Mouse (Mus musculus) E14TG2a.4 (cell line): ENCODE measurements around the gene Cyp1a2.

ENCODE experiments used
- H3K27me3 ChIP-seq: 2 replicates; pipeline ENCODE4 v1.6.1; 2014; ENCODE audit warnings: low read length, control low read depth; ENCODE audit not compliant: insufficient read depth
- H3K36me3 ChIP-seq: 2 replicates; pipeline ENCODE4 v1.6.1; 2014; ENCODE audit warnings: low read length, control low read depth; ENCODE audit not compliant: insufficient read depth
- H3K4me1 ChIP-seq: replicated peaks from 2 replicates; pipeline ENCODE4 v1.6.1; 2014; ENCODE audit warnings: low read depth, low read length, control low read depth
- H3K4me3 ChIP-seq: replicated peaks from 2 replicates; pipeline ENCODE4 v1.5.1; 2014; ENCODE audit warnings: mild to moderate bottlenecking, low read length
- H3K9me3 ChIP-seq: 2 replicates; pipeline ENCODE4 v1.6.1; 2014; ENCODE audit warnings: low read length, control low read depth
- CTCF ChIP-seq: conservative IDR thresholded peaks from 2 replicates; pipeline ENCODE4 v1.5.1; 2014; ENCODE audit warnings: low read length
- NANOG ChIP-seq: IDR thresholded peaks from 2 replicates; pipeline ENCODE4 v1.6.1; 2014; ENCODE audit warnings: borderline replicate concordance, low read length, mixed read lengths
- POU5F1 ChIP-seq: IDR thresholded peaks from 2 replicates; pipeline ENCODE4 v1.6.1; 2014; ENCODE audit warnings: low read length, borderline replicate concordance

Gene Cyp1a2

GRCm38 (mm10) chr9:57639661-57640328 lies 43.7 kb downstream of the Cyp1a2 start:
- Histone ChIP-seq H3K36me3 (peaks cover 10% of the 10 kb centered on the region; the same call in 1 of the 2 replicates), H3K4me3 (peak overlapping the region; percentile 57), H3K4me1 (peaks cover 68% of the 10 kb centered on the region), H3K27me3 (0 out of 2 replicates have a peak, but pooled peaks cover 4% of the 10 kb centered on the region), H3K9me3 (no peaks in the 10 kb centered on the region)
- TF ChIP-seq POU5F1 = no peak
- TF ChIP-seq NANOG = no peak
- TF ChIP-seq CTCF = no peak

DNA sequence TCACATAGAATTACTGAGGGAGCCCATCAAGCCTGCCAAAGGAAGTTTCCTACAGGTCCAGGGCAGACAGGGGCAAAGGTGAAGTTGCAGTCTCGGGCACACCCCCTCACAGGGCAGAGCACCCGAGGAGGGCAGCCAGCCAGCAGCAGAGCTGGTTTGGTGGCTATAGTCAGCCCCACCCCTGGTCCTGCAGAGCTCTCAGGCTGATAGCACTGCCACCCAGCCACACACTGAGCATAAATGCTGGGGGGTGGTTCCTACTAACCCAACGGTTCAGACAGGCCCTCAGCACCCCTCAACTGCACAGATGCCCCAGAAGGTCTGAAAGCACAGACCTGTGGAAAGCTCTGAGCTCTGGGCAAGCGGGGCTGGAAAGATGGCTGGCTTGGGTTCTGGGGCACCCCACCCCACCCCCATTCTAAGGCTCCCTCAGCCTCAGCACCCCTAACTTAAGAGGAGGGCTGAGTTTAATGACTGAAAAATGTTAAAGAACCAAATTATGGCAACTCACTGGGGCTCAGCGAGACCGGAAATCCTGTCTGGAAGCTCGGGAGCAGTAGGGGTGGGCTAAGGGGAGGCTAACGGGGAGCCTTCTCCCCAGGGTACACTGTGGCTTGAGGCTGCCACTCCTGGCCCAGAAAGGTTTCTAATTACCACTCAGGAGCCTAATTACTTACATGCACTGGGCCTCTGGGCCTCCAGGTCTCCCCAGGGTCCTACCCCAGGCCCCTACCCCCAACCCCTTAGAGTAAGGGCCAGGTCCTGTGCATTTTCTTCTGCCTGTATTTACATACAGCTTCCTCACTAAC lies 44.6 kb downstream of the Cyp1a2 start:
- Histone ChIP-seq H3K27me3 (no peaks in the 10 kb centered on the region), H3K9me3 (no peaks in the 10 kb centered on the region), H3K4me3 (no peak overlapping the region), H3K4me1 (peaks cover 61% of the 10 kb centered on the region), H3K36me3 (peaks cover 18% of the 10 kb centered on the region; the same call in 1 of the 2 replicates)
- TF ChIP-seq NANOG (no peak), CTCF (no peak), POU5F1 (no peak)

DNA sequence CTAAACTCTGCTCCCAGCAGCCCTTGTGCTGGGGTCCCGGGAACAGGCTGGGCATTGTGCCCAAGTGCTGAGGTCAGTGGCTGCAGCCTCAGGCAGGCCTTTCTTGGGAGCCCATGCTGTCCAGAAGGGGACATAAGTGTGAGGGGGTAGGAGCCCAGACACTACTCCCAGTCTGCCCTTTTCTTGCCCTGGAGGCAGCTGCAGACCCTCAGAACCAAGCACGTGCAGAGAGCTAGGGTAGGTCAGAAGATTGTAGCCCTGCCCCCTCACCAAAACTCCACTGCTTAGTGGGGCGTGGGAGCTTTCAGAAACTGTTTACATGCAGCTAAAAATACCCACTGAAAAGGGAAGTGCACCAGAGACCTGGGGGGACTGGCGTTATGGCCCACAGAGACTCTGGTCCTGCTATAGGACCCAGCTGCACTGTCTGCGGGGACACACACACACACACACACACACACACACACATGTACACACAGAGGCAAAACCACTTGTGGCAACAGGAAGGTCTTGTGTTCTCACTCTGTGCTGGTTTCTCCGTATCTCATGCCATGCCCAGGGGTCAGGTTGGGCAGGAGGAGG lies 45.7 kb downstream of the Cyp1a2 start:
- Histone ChIP-seq H3K27me3 (no peaks in the 10 kb centered on the region), H3K4me3 (no peak overlapping the region), H3K36me3 (peaks cover 18% of the 10 kb centered on the region; the same call in 1 of the 2 replicates), H3K9me3 (no peaks in the 10 kb centered on the region), H3K4me1 (peaks cover 61% of the 10 kb centered on the region)
- TF ChIP-seq POU5F1 = no peak
- TF ChIP-seq NANOG = no peak

DNA sequence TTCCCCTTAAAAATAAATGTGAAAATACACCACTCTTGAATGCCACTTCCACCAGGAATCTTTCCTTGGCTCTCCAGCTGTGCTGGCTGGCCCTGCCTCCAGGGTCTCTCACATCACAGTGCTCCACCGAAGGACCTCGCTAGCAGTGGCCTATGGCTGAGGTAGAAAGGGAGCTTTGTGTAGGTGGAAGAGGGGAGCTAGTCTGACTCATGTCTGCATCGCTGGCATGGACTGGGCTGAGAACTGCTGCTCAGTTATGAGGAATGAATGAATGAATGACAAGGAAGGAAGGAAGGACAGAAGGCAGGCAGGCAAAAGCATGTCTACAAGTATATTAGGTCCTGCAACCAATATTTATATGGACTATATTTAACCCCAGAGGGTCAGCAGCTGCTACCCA lies 46.2 kb downstream of the Cyp1a2 start:
- no peak overlapping the region for H3K4me3 ChIP-seq
- H3K4me1 ChIP-seq = peaks cover 55% of the 10 kb centered on the region
- H3K27me3 ChIP-seq = no peaks in the 10 kb centered on the region
- H3K36me3 ChIP-seq = peaks cover 20% of the 10 kb centered on the region; the same call in 1 of the 2 replicates
- TF ChIP-seq POU5F1 (no peak), CTCF (no peak), NANOG (no peak)
- H3K9me3 ChIP-seq = no peaks in the 10 kb centered on the region

DNA sequence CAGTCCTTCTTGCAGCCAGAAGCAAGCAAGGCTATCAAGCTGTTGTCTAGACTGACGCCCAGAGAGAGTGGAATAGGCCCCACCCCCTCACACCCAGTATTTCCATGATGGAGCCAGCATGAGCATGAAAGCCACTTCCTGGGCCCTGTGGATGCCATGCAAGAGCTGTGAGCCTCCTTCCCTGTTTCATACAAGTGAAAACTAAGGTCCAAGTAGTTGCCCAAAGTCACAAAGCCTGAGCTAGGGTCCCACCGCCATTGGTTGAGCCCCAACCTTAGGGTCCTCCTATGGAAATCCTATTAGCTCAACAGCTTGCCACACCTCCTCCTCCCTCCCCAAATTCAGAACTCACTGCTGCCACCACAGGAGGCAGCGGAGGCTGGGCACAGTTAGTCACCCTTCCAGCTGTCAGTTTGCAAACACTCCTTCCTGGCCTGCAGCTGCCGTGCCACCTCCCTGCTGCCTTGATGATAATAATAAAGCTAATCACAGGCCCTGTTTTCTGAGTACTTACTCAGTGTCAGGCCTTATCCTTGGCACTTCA lies 50.0 kb downstream of the Cyp1a2 start:
- H3K4me1 ChIP-seq = peaks cover 41% of the 10 kb centered on the region
- H3K9me3 ChIP-seq = no peaks in the 10 kb centered on the region
- H3K4me3 ChIP-seq = no peak overlapping the region
- peaks cover 46% of the 10 kb centered on the region for H3K36me3 ChIP-seq
- H3K27me3 ChIP-seq = no peaks in the 10 kb centered on the region
- TF ChIP-seq CTCF = no peak
- TF ChIP-seq POU5F1 = no peak
- no peak for TF ChIP-seq NANOG

- TF ChIP-seq NANOG = no peak
- TF ChIP-seq CTCF = peak; percentile 92
- no peak for TF ChIP-seq POU5F1
- Histone ChIP-seq H3K4me3 (0 out of 2 replicates have a peak overlapping the region, but pooled peaks have one; percentile 7), H3K4me1 (peaks cover 74% of the 10 kb centered on the region), H3K27me3 (no peaks in the 10 kb centered on the region), H3K36me3 (peaks cover 76% of the 10 kb centered on the region), H3K9me3 (no peaks in the 10 kb centered on the region)
Observed at GRCm38 (mm10) chr9:57629118-57629874, 54.2 kb downstream of the Cyp1a2 start.

DNA sequence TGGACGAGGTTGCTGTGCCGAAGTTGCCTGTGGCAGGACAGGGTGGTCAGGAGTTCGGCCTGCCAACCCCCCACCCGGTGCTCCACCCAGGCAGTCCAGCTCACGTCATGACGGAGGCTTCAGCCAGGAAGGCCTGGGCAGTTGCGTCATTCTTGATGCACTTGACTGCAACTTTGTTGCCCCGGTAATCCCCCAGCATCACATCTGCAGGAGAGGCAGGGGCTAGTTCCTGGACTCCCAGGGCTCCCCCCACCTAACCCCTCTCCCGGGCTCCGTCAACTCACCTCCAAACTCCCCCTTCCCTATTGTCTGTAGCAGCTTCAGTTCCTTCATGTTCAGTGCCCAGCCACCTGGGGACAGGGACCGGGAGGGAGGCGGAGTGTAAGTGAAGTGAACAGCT lies 54.8 kb downstream of the Cyp1a2 start:
- peaks cover 73% of the 10 kb centered on the region for H3K36me3 ChIP-seq
- peaks cover 69% of the 10 kb centered on the region for H3K4me1 ChIP-seq
- no peaks in the 10 kb centered on the region for H3K27me3 ChIP-seq
- TF ChIP-seq NANOG = no peak
- TF ChIP-seq POU5F1 = no peak
- TF ChIP-seq CTCF = no peak
- H3K9me3 ChIP-seq = no peaks in the 10 kb centered on the region
- H3K4me3 ChIP-seq = 0 out of 2 replicates have a peak overlapping the region, but pooled peaks have one; percentile 7
